Mouse (Mus musculus) MEL (cell line): Measurements from ENCODE around the gene Lrrc49. TPM values are rescaled to one million over a fixed set of nuclear protein-coding genes. Genes with fewer than 3 reads are reported as not detected.
A peak's percentile ranks its signal among the peaks of the same experiment; 100 is the strongest.

Experiments used
- DNase-seq: peaks from one replicate; pipeline ENCODE4 v3.0.0; 2011; ENCODE audit warnings: low read depth, low spot score
- H3K27ac ChIP-seq: 2 replicates; pipeline ENCODE4 v1.5.1; 2012; ENCODE audit warnings: low read depth, mild to moderate bottlenecking, control low read depth, low read length, moderate library complexity; ENCODE audit not compliant: control insufficient read depth
- H3K27me3 ChIP-seq, 2 experiments: fragments of 150-350 bp in 1 of 2; sonication (generic) in 1 of 2; 2 replicates each; pipeline ENCODE4 v1.6.1; 2012; ENCODE audit warnings: low read length in 2 of 2, mild to moderate bottlenecking in 2 of 2, improper control_type of control experiment in 1 of 2, moderate library complexity in 1 of 2; ENCODE audit not compliant: insufficient read depth in 2 of 2, control insufficient read depth in 1 of 2
- H3K36me3 ChIP-seq, 2 experiments: 2 replicates each; pipeline ENCODE4 v1.6.1; 2012 to 2014; ENCODE audit warnings: low read length in 2 of 2, improper control_type of control experiment in 1 of 2, inconsistent platforms in 1 of 2, mild to moderate bottlenecking in 1 of 2; ENCODE audit not compliant: insufficient read depth in 2 of 2, control insufficient read depth in 1 of 2
- H3K4me1 ChIP-seq, 2 experiments: fragments of 150-350 bp in 1 of 2; sonication (generic) in 1 of 2; 2 replicates each; pipeline ENCODE4 v1.6.1; 2012; ENCODE audit warnings: low read length in 2 of 2, improper control_type of control experiment in 1 of 2, mild to moderate bottlenecking in 1 of 2; ENCODE audit not compliant: insufficient read depth in 2 of 2, control insufficient read depth in 1 of 2
- H3K4me3 ChIP-seq, 2 experiments: fragments of 150-350 bp in 1 of 2; sonication (generic) in 1 of 2; 2 replicates each; pipeline ENCODE4 v1.5.1; 2012; ENCODE audit warnings: low read depth in 2 of 2, low read length in 2 of 2, mild to moderate bottlenecking in 2 of 2, moderate library complexity in 2 of 2, control low read depth in 1 of 2, improper control_type of control experiment in 1 of 2; ENCODE audit not compliant: control insufficient read depth in 1 of 2, insufficient read depth in 1 of 2
- H3K79me2 ChIP-seq: 2 replicates; pipeline ENCODE4 v1.6.1; 2012; ENCODE audit warnings: mild to moderate bottlenecking, low read length, moderate library complexity; ENCODE audit not compliant: control insufficient read depth, poor library complexity, insufficient read depth
- H3K9ac ChIP-seq: 2 replicates; pipeline ENCODE4 v1.6.1; 2012; ENCODE audit warnings: low read depth, mild to moderate bottlenecking, control low read depth, low read length, moderate library complexity; ENCODE audit not compliant: control insufficient read depth, poor library complexity, severe bottlenecking
- H3K9me3 ChIP-seq: fragments of 150-350 bp; sonication (generic); replicated peaks from 2 replicates; pipeline ENCODE4 v1.6.1; 2012; ENCODE audit warnings: mild to moderate bottlenecking, low read length, improper control_type of control experiment, moderate library complexity; ENCODE audit not compliant: insufficient read depth
- CHD1 ChIP-seq: IDR thresholded peaks from 2 replicates; pipeline ENCODE4 v1.6.1; 2012; ENCODE audit warnings: low read depth, mild to moderate bottlenecking, inconsistent platforms, low read length, improper control_type of control experiment
- CHD2 ChIP-seq: IDR thresholded peaks from 2 replicates; pipeline ENCODE4 v1.6.1; 2011; ENCODE audit warnings: low read length, improper control_type of control experiment
- CTCF ChIP-seq, 3 experiments: IDR thresholded peaks in 2 of 3; conservative IDR thresholded peaks in 1 of 3; 2 replicates each; pipeline ENCODE4 v1.5.1; 2011 to 2012; ENCODE audit warnings: low read length in 3 of 3, low read depth in 2 of 3, mild to moderate bottlenecking in 2 of 3, improper control_type of control experiment in 1 of 3, inconsistent platforms in 1 of 3, mixed read lengths in 1 of 3, moderate library complexity in 1 of 3; ENCODE audit not compliant: control insufficient read depth in 1 of 3, insufficient read depth in 1 of 3, poor library complexity in 1 of 3, severe bottlenecking in 1 of 3
- ELF1 ChIP-seq: IDR thresholded peaks from 2 replicates; pipeline ENCODE4 v1.6.1; 2014; ENCODE audit warnings: low read depth, mild to moderate bottlenecking, inconsistent platforms, low read length, improper control_type of control experiment, moderate library complexity
- ETS1 ChIP-seq: IDR thresholded peaks from 2 replicates; pipeline ENCODE4 v1.6.1; 2012; ENCODE audit warnings: low read depth, mild to moderate bottlenecking, inconsistent platforms, low read length, improper control_type of control experiment, moderate library complexity
- GATA1 ChIP-seq: IDR thresholded peaks from 2 replicates; pipeline ENCODE4 v1.6.1; 2011; ENCODE audit warnings: low read depth, low read length, improper control_type of control experiment
- HCFC1 ChIP-seq: IDR thresholded peaks from 2 replicates; pipeline ENCODE4 v1.6.1; 2012; ENCODE audit warnings: low read depth, mild to moderate bottlenecking, inconsistent platforms, low read length, improper control_type of control experiment, moderate library complexity
- JUND ChIP-seq: IDR thresholded peaks from 2 replicates; pipeline ENCODE4 v1.6.1; 2011; ENCODE audit warnings: low read depth, mild to moderate bottlenecking, improper control_type of control experiment, low read length
- MAFK ChIP-seq: IDR thresholded peaks from 2 replicates; pipeline ENCODE4 v1.6.1; 2011; ENCODE audit warnings: low read depth, mild to moderate bottlenecking, low read length, improper control_type of control experiment, borderline replicate concordance
- MXI1 ChIP-seq: IDR thresholded peaks from 2 replicates; pipeline ENCODE4 v1.6.1; 2011; ENCODE audit warnings: mild to moderate bottlenecking, low read depth, low read length, improper control_type of control experiment
- MYB ChIP-seq: IDR thresholded peaks from 2 replicates; pipeline ENCODE4 v1.6.1; 2011; ENCODE audit warnings: mild to moderate bottlenecking, low read depth, low read length, improper control_type of control experiment
- NELFE ChIP-seq: IDR thresholded peaks from 2 replicates; pipeline ENCODE4 v1.6.1; 2011; ENCODE audit warnings: low read depth, low read length, improper control_type of control experiment
- POLR2AphosphoS2 ChIP-seq: IDR thresholded peaks from 2 replicates; pipeline ENCODE4 v1.6.1; 2011; ENCODE audit warnings: low read length, improper control_type of control experiment
- POLR2AphosphoS5 ChIP-seq: IDR thresholded peaks from 2 replicates; pipeline ENCODE4 v1.6.1; 2012; ENCODE audit warnings: low read depth, borderline replicate concordance, mild to moderate bottlenecking, inconsistent platforms, low read length, moderate library complexity, mixed read lengths
- RAD21 ChIP-seq: IDR thresholded peaks from 2 replicates; pipeline ENCODE4 v1.6.1; 2011; ENCODE audit warnings: mild to moderate bottlenecking, low read depth, low read length, improper control_type of control experiment
- RCOR1 ChIP-seq: IDR thresholded peaks from 2 replicates; pipeline ENCODE4 v1.6.1; 2012; ENCODE audit warnings: low read depth, mild to moderate bottlenecking, inconsistent platforms, low read length, improper control_type of control experiment
- SIN3A ChIP-seq: IDR thresholded peaks from 2 replicates; pipeline ENCODE4 v1.6.1; 2012; ENCODE audit warnings: low read length, improper control_type of control experiment, inconsistent platforms
- USF1 ChIP-seq: IDR thresholded peaks from 2 replicates; pipeline ENCODE4 v1.6.1; 2014; ENCODE audit warnings: low read depth, mild to moderate bottlenecking, inconsistent platforms, low read length, improper control_type of control experiment, moderate library complexity
- USF2 ChIP-seq, 2 experiments: IDR thresholded peaks; 2 replicates each; pipeline ENCODE4 v1.6.1; 2011 to 2012; ENCODE audit warnings: improper control_type of control experiment in 2 of 2, low read length in 2 of 2, borderline replicate concordance in 1 of 2, inconsistent platforms in 1 of 2, low read depth in 1 of 2, mild to moderate bottlenecking in 1 of 2; ENCODE audit not compliant: insufficient read depth in 1 of 2
- ZC3H11A ChIP-seq: IDR thresholded peaks from 2 replicates; pipeline ENCODE4 v1.6.1; 2012; ENCODE audit warnings: low read depth, mild to moderate bottlenecking, inconsistent platforms, low read length, improper control_type of control experiment
- ZKSCAN1 ChIP-seq: IDR thresholded peaks from 2 replicates; pipeline ENCODE4 v1.6.1; 2012; ENCODE audit warnings: low read depth, mild to moderate bottlenecking, inconsistent platforms, low read length, improper control_type of control experiment, moderate library complexity
- ZMIZ1 ChIP-seq: IDR thresholded peaks from 2 replicates; pipeline ENCODE4 v1.6.1; 2012; ENCODE audit warnings: low read depth, mild to moderate bottlenecking, inconsistent platforms, low read length, improper control_type of control experiment, moderate library complexity
- polyA plus RNA-seq, 2 experiments: library from polyadenylated mRNA; stranded (reverse) in 1 of 2; unstranded in 1 of 2; fragments of >175 nt in 1 of 2; fragments of >200 nt in 1 of 2; gene quantifications; 2 replicates each; pipeline versions ENCODE4 v1.2.1 to v1.2.4; 2012; ENCODE audit warnings: low replicate concordance in 2 of 2, low read depth in 1 of 2; ENCODE audit not compliant: insufficient read length in 2 of 2, insufficient read depth in 1 of 2, missing spikeins in 1 of 2
- total RNA-seq: library from RNA; depleted of rRNA; stranded (reverse); fragments of 300-350 nt; gene quantifications from 2 replicates; pipeline ENCODE4 v1.2.3, GENCODE M21; 2012

The Lrrc49 gene
- total and polyA plus RNA-seq, 3 experiments, result 2.7 to 5.5 TPM; not detected in 1

GRCm38 (mm10) chr9:60595406-60595805, 92.6 kb downstream of the Lrrc49 start:
- Histone ChIP-seq H3K36me3 (peaks cover 0 to 14% of the 10 kb centered on the region in 2 experiments; a peak in 2 of 4 replicates), H3K4me1 (peaks cover 8 to 12% of the 10 kb centered on the region in 2 experiments), H3K27ac (no peak overlapping the region), H3K27me3 (no peaks in the 10 kb centered on the region), H3K79me2 (no peaks in the 10 kb centered on the region), H3K9me3 (no peaks in the 10 kb centered on the region), H3K9ac (no peak overlapping the region)
- peak; percentile 53 for DNase-seq
- TF ChIP-seq USF1, result peak; percentile 25; the same call in 1 of the 2 replicates
- TF ChIP-seq HCFC1, result no peak
- TF ChIP-seq ETS1, result peak; percentile 39; the same call in 1 of the 2 replicates
- peak; percentile 42; the same call in 1 of the 2 replicates for TF ChIP-seq SIN3A
- no peak for TF ChIP-seq NELFE
- TF ChIP-seq MXI1, result 0 out of 2 replicates have a peak, but pooled peaks have one; percentile 32
- peak; percentile 31; the same call in 1 of the 2 replicates for TF ChIP-seq ELF1
- peak; percentile 8; the same call in 1 of the 2 replicates for TF ChIP-seq GATA1
- TF ChIP-seq, all 39 proteins: peak for 6
- H3K4me3 ChIP-seq, result no peak overlapping the region

GRCm38 (mm10) chr9:60592974-60593373, 95.0 kb downstream of the Lrrc49 start:
- H3K4me1 ChIP-seq, result peaks cover 3 to 4% of the 10 kb centered on the region in 2 experiments; a peak in 2 of 4 replicates
- no peak for DNase-seq
- no peaks in the 10 kb centered on the region for H3K27me3 ChIP-seq
- no peaks in the 10 kb centered on the region for H3K79me2 ChIP-seq
- H3K27ac ChIP-seq, result no peak overlapping the region
- no peaks in the 10 kb centered on the region for H3K9me3 ChIP-seq
- TF ChIP-seq SIN3A (no peak), CHD2 (no peak), MXI1 (no peak), POLR2AphosphoS5 (no peak), USF1 (no peak), MAFK (no peak), ZMIZ1 (no peak), CHD1 (no peak), POLR2AphosphoS2 (no peak), JUND (no peak), CTCF (IDR thresholded peaks at IDR 0.05 in 2 of 3, conservative IDR thresholded peaks at IDR 0.05 in 1 of 3; ENCODE audit: control insufficient read depth in 1 of 3, insufficient read depth in 1 of 3, low read depth in 2 of 3, low read length in 3 of 3, poor library complexity in 1 of 3, severe bottlenecking in 1 of 3) (no peak), USF2 (IDR thresholded peaks at IDR 0.05; ENCODE audit: borderline replicate concordance in 1 of 2, insufficient read depth in 1 of 2, low read depth in 1 of 2, low read length in 2 of 2) (no peak), ZKSCAN1 (no peak), ELF1 (no peak), ZC3H11A (no peak), MYB (no peak), RAD21 (no peak), RCOR1 (no peak)
- TF ChIP-seq, all 39 proteins: peak for 0
- Histone ChIP-seq H3K4me3 (no peak overlapping the region), H3K9ac (no peak overlapping the region), H3K36me3 (peaks cover 0 to 9% of the 10 kb centered on the region in 2 experiments; a peak in 2 of 4 replicates)
